Mouse (Mus musculus) intestine, postnatal 0 days (tissue): ENCODE measurements at regions not wholly inside any gene's neighbourhood (a gene's known extent, or its start where the extent isn't known, plus 50 kb on each side); places are given as distances from the start of the nearest gene placed in this dataset.

Source experiments
- ATAC-seq: fragments of 200-750 bp; cut with Nextera tagmentation; 2 replicates; pipeline ENCODE4 v1.8.0; 2017; ENCODE audit warnings: mild to moderate bottlenecking, moderate TSS enrichment, moderate library complexity
- H3K27ac ChIP-seq: fragments of 300-500 bp; sonication (generic); 2 replicates; pipeline ENCODE4 v1.5.1; 2014; ENCODE audit warnings: mild to moderate bottlenecking, low read depth, low read length, moderate library complexity
- H3K27me3 ChIP-seq: fragments of 300-500 bp; sonication (generic); replicated peaks from 2 replicates; pipeline ENCODE4 v1.6.1; 2014; ENCODE audit warnings: low read length, mixed read lengths; ENCODE audit not compliant: control insufficient read depth, insufficient read depth
- H3K36me3 ChIP-seq: fragments of 300-500 bp; sonication (generic); 2 replicates; pipeline ENCODE4 v1.6.1; 2014; ENCODE audit warnings: mild to moderate bottlenecking, moderate library complexity; ENCODE audit not compliant: control insufficient read depth, insufficient read depth
- H3K4me1 ChIP-seq: fragments of 300-500 bp; sonication (generic); replicated peaks from 2 replicates; pipeline ENCODE4 v1.6.1; 2014; ENCODE audit warnings: antibody characterized with exemption, low read length, mixed read lengths; ENCODE audit not compliant: control insufficient read depth, insufficient read depth
- H3K4me2 ChIP-seq: fragments of 300-500 bp; sonication (generic); replicated peaks from 2 replicates; pipeline ENCODE4 v1.6.1; 2014; ENCODE audit warnings: low read depth, mild to moderate bottlenecking, moderate library complexity
- H3K4me3 ChIP-seq: fragments of 300-500 bp; sonication (generic); 2 replicates; pipeline ENCODE4 v1.5.1; 2014; ENCODE audit warnings: low read depth, low read length
- H3K9ac ChIP-seq: fragments of 300-500 bp; sonication (generic); 2 replicates; pipeline ENCODE4 v1.6.1; 2014; ENCODE audit warnings: mild to moderate bottlenecking, low read depth, low read length
- H3K9me3 ChIP-seq: fragments of 300-500 bp; sonication (generic); 2 replicates; pipeline ENCODE4 v1.6.1; 2016; ENCODE audit warnings: mixed run types; ENCODE audit not compliant: control insufficient read depth
- CTCF ChIP-seq: sonication (generic); IDR thresholded peaks from 2 replicates; pipeline ENCODE4 v1.5.1; 2016; ENCODE audit warnings: low read depth, mild to moderate bottlenecking, control low read depth, antibody characterized with exemption, moderate library complexity
- WGBS: fragments of 180-500 bp; shearing (Covaris S2); extraction: QIAGEN DNeasy Blood & Tissue Kit; methylation state at CpG from one replicate; pipeline ENCODE4 v1.1.7; 2014; 5-methylcytosine and 5-hydroxymethylcytosine counted together

- 64% methylated on average over 1 of the region's 1 CpGs for WGBS
- H3K9me3 ChIP-seq, result no peaks in the 10 kb centered on the region
- H3K27ac ChIP-seq, result no peak overlapping the region
- H3K9ac ChIP-seq, result no peak overlapping the region
- H3K4me3 ChIP-seq, result no peak overlapping the region
- H3K36me3 ChIP-seq, result no peaks in the 10 kb centered on the region
- TF ChIP-seq CTCF, result no peak
- no peak for ATAC-seq
- no peaks in the 10 kb centered on the region for H3K27me3 ChIP-seq
- no peak overlapping the region for H3K4me2 ChIP-seq
- no peaks in the 10 kb centered on the region for H3K4me1 ChIP-seq
Measured at GRCm38 (mm10) chr12:59507431-59507830, 287.9 kb upstream of the Fbxo33 start.

GRCm38 (mm10) chr12:59497434-59497833 lies 277.9 kb upstream of the Fbxo33 start:
- H3K4me2 ChIP-seq, result no peak overlapping the region
- 94% methylated on average over 1 of the region's 1 CpGs for WGBS

GRCm38 (mm10) chr12:59488019-59488418 lies 268.5 kb upstream of the Fbxo33 start:
- ATAC-seq, result no peak
- Histone ChIP-seq H3K27me3 (no peaks in the 10 kb centered on the region), H3K4me3 (no peak overlapping the region), H3K4me2 (no peak overlapping the region), H3K4me1 (no peaks in the 10 kb centered on the region), H3K36me3 (no peaks in the 10 kb centered on the region), H3K9ac (no peak overlapping the region), H3K27ac (no peak overlapping the region), H3K9me3 (no peaks in the 10 kb centered on the region)
- no peak for TF ChIP-seq CTCF
- WGBS, result 72% methylated on average over 6 of the region's 6 CpGs

More at GRCm38 (mm10) chr12:59497434-59497833, 277.9 kb upstream of the Fbxo33 start:
- H3K4me1 ChIP-seq, result no peaks in the 10 kb centered on the region
- H3K4me3 ChIP-seq, result no peak overlapping the region
- H3K9ac ChIP-seq, result no peak overlapping the region
- H3K27ac ChIP-seq, result no peak overlapping the region
- H3K36me3 ChIP-seq, result no peaks in the 10 kb centered on the region
- TF ChIP-seq CTCF, result no peak
- ATAC-seq, result no peak
- H3K27me3 ChIP-seq, result no peaks in the 10 kb centered on the region
- H3K9me3 ChIP-seq, result no peaks in the 10 kb centered on the region

DNA sequence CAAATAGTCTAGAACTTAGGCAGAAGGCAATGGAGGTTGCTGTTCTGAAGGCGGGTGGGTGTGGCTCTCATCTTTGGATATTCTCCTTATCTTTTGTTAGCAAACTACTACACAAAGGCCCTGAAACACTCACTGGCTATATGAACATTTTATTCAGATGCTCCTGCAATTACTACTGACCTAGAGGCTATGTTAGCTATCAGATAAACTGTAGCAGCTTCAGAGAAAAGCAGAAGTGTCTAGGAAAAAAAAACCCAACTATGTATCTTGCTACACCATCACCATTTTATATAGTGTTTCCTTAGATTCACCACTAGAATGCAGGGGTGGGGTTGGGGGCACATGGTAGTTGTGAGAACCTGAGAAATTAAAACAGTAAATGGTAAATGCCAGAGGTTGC lies 268.0 kb upstream of the Fbxo33 start:
- TF ChIP-seq CTCF, result no peak
- no peaks in the 10 kb centered on the region for H3K36me3 ChIP-seq
- no peak overlapping the region for H3K4me3 ChIP-seq
- no peak overlapping the region for H3K4me2 ChIP-seq
- 87% methylated on average over 1 of the region's 1 CpGs for WGBS
- no peak overlapping the region for H3K9ac ChIP-seq
- H3K4me1 ChIP-seq, result no peaks in the 10 kb centered on the region
- ATAC-seq, result no peak
- no peak overlapping the region for H3K27ac ChIP-seq
- H3K27me3 ChIP-seq, result no peaks in the 10 kb centered on the region
- no peaks in the 10 kb centered on the region for H3K9me3 ChIP-seq

DNA sequence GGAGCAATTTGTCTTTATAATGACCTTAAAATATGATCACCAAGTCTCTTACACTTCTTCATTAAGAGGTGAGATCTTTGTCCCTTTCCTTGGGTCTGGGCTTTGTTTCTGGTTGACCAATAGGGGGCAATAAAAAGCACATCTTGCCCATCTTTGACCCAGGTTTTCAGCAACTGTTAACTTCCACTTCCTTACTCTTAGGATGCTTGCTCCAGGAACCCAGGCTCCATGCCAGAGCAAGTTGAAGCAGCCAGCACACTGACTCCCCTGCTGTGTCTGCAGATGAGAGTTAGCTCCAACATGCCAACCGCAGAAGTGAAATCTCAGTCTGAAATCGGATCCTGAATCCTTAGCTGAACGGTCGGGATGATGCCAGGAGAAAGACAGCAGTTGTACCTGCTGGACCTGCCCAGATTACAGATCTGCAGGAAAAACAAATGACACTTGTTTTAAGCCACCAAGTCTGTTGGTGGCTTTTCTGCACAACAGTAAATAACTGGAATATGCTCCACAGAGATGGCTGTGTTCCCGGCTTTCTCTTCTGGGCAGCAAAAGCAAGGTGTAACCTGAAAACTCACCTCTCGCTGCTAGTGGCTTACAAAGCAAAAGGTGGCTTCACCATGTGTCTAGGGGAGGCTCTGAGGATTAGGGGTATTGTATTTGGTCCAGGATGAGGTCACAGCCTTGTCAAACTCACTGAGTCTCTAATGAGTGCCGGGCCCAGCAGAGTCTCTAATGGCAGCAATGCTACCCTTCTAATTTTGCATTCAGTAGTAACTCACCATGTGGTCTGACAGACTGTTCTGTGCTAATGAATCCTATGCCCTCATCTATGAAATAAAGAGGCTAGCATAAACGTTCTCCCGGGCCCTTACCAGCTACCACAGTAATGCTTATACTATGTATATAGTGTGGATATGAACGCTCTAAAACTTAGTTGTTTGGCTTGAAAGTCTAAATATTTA lies 241.8 kb upstream of the Fbxo33 start:
- Histone ChIP-seq H3K36me3 (no peaks in the 10 kb centered on the region), H3K27me3 (no peaks in the 10 kb centered on the region), H3K4me1 (no peaks in the 10 kb centered on the region), H3K27ac (no peak overlapping the region), H3K9me3 (no peaks in the 10 kb centered on the region), H3K9ac (no peak overlapping the region), H3K4me3 (no peak overlapping the region), H3K4me2 (no peak overlapping the region)
- peak; percentile 23; the same call in 1 of the 2 replicates for TF ChIP-seq CTCF
- 70% methylated on average over 10 of the region's 10 CpGs for WGBS
- ATAC-seq, result no peak

GRCm38 (mm10) chr12:59456175-59456851 lies 236.8 kb upstream of the Fbxo33 start:
- Histone ChIP-seq H3K9ac (no peak overlapping the region), H3K27me3 (no peaks in the 10 kb centered on the region), H3K4me2 (no peak overlapping the region), H3K9me3 (no peaks in the 10 kb centered on the region), H3K4me3 (no peak overlapping the region), H3K4me1 (no peaks in the 10 kb centered on the region), H3K27ac (no peak overlapping the region), H3K36me3 (no peaks in the 10 kb centered on the region)
- TF ChIP-seq CTCF, result no peak
- 71% methylated on average over 5 of the region's 5 CpGs for WGBS
- no peak for ATAC-seq
